Mouse (Mus musculus): Measurements from ENCODE around the gene Senp6.

GRCm38 (mm10) chr9:80166425-80166824, 99.7 kb downstream of the Senp6 start:
- TF ChIP-seq CTCF (IDR thresholded peaks at IDR 0.05; ENCODE audit: borderline replicate concordance, insufficient read depth, low read depth, low read length) (no peak), POLR2A (IDR thresholded peaks at IDR 0.05; ENCODE audit: borderline replicate concordance, insufficient read depth, low read length) (no peak)

Data from cerebellum, adult 2 months (tissue).